Mouse (Mus musculus) cortical plate, adult 2 months (tissue): Measurements from ENCODE around the gene C9.

ENCODE experiments used
- CTCF ChIP-seq: fragments of 200-500 bp; IDR thresholded peaks from 2 replicates; pipeline ENCODE4 v1.5.1; 2011; ENCODE audit warnings: mild to moderate bottlenecking, control low read depth, low read length; ENCODE audit not compliant: insufficient read depth; ENCODE audit errors: extremely low read depth
- POLR2A ChIP-seq: fragments of 200-500 bp; IDR thresholded peaks from 2 replicates; pipeline ENCODE4 v1.6.1; 2011; ENCODE audit warnings: mild to moderate bottlenecking, low read length, control low read depth; ENCODE audit not compliant: insufficient read depth; ENCODE audit errors: extremely low read depth

- TF ChIP-seq CTCF (no peak), POLR2A (no peak)
Measured at GRCm38 (mm10) chr15:6410161-6410560, 35.0 kb upstream of the C9 start.
